17 mouse cellular contexts compared by ENCODE assay signal in the genomic region with DNA sequence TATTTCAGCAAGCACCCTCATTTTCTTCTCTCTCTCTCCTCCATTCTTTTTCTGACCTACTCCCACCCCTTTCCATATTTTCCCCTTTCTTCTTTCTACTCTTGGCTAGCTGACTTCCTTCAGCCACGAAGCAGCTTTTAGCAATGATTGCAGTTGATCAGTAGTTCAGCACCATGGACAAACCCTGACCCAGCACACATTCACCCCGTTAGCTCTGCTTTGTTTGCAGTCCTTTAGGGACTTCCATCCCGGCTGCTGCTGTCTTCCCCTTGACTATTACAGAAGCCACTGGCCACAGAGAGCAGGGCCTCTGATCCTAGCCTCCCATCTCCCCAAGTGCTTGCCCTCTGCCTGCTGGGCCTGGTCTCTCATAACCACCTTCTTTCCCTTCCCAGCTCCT.
A peak's percentile ranks its signal among the peaks of the same experiment; 100 is the strongest.
DNase-seq lines count a peak whose midpoint lies in the region; ATAC-seq and TF ChIP-seq lines count a peak whose summit lies in the region.
"Had no signal": no experiment of that assay in that cellular context is flagged by ENCODE, and none has a peak within 500 bp of the region (broad histone marks: within the 10 kb centered on the region; RNA-seq: fewer than 3 reads in every experiment).

No protein-coding gene starts in this region.

- no peaks in the 10 kb centered on the region for H3K4me1 ChIP-seq in kidney, postnatal 0 days (replicated peaks; ENCODE audit: insufficient read depth, low read length)
- H3K4me1 ChIP-seq in kidney, embryonic 15.5 days, result no peaks in the 10 kb centered on the region
- H3K4me1 ChIP-seq in embryonic facial prominence, embryonic 11.5 days (ENCODE audit: control insufficient read depth, insufficient read depth, low read length), result no peaks in the 10 kb centered on the region
- no peaks in the 10 kb centered on the region for H3K4me1 ChIP-seq in stomach, postnatal 0 days (replicated peaks; ENCODE audit: control insufficient read depth, insufficient read depth)
- H3K4me1 ChIP-seq: embryonic facial prominence, embryonic 13.5 days; midbrain, embryonic 12.5 days; stomach, embryonic 15.5 days had no signal

- no peak for ATAC-seq in kidney, postnatal 0 days (replicated peaks; ENCODE audit: low FRiP score, low read depth)
- no peak for ATAC-seq in kidney, embryonic 15.5 days (replicated peaks; ENCODE audit: low FRiP score)
- ATAC-seq in embryonic facial prominence, embryonic 11.5 days (replicated peaks; ENCODE audit: insufficient number of reproducible peaks, low FRiP score, low TSS enrichment, low read depth), result 0 out of 2 replicates have a peak, but pooled peaks have one; percentile 18
- no peak for ATAC-seq in stomach, postnatal 0 days (ENCODE audit: low FRiP score, low TSS enrichment)
- ATAC-seq: forebrain, postnatal 0 days had no signal

- no peak overlapping the region for H3K9ac ChIP-seq in kidney, postnatal 0 days (ENCODE audit: low read depth, low read length)
- no peak overlapping the region for H3K9ac ChIP-seq in kidney, embryonic 15.5 days
- H3K9ac ChIP-seq in embryonic facial prominence, embryonic 11.5 days (replicated peaks; ENCODE audit: low read length), result no peak overlapping the region
- no peak overlapping the region for H3K9ac ChIP-seq in stomach, postnatal 0 days (ENCODE audit: low read length)
- H3K9ac ChIP-seq: embryonic facial prominence, embryonic 13.5 days; forebrain, postnatal 0 days; midbrain, embryonic 12.5 days; stomach, embryonic 15.5 days had no signal

- H3K9me3 ChIP-seq in kidney, postnatal 0 days (replicated peaks; ENCODE audit: low read length), result no peaks in the 10 kb centered on the region
- H3K9me3 ChIP-seq in kidney, embryonic 15.5 days (replicated peaks), result no peaks in the 10 kb centered on the region
- H3K9me3 ChIP-seq in embryonic facial prominence, embryonic 11.5 days (replicated peaks; ENCODE audit: control insufficient read depth, low read length), result no peaks in the 10 kb centered on the region
- H3K9me3 ChIP-seq in stomach, postnatal 0 days (ENCODE audit: control insufficient read depth, low read length), result no peaks in the 10 kb centered on the region
- H3K9me3 ChIP-seq: embryonic facial prominence, embryonic 13.5 days; midbrain, embryonic 12.5 days; stomach, embryonic 15.5 days had no signal

- H3K4me3 ChIP-seq in kidney, postnatal 0 days (replicated peaks; ENCODE audit: low read depth, low read length), result no peak overlapping the region
- H3K4me3 ChIP-seq in kidney, embryonic 15.5 days (replicated peaks), result no peak overlapping the region
- H3K4me3 ChIP-seq in embryonic facial prominence, embryonic 11.5 days (ENCODE audit: low read depth, low read length), result no peak overlapping the region
- no peak overlapping the region for H3K4me3 ChIP-seq in stomach, postnatal 0 days (ENCODE audit: low read depth, low read length)
- H3K4me3 ChIP-seq: embryonic facial prominence, embryonic 13.5 days; midbrain, embryonic 12.5 days; stomach, embryonic 15.5 days had no signal

- TF ChIP-seq CTCF in kidney, postnatal 0 days (IDR thresholded peaks at IDR 0.05; ENCODE audit: low read depth), result no peak
- TF ChIP-seq CTCF in stomach, postnatal 0 days (IDR thresholded peaks at IDR 0.05; ENCODE audit: low read depth), result no peak

- TF ChIP-seq EP300 in stomach, postnatal 0 days (optimal IDR thresholded peaks at IDR 0.05), result no peak

- no peaks in the 10 kb centered on the region for H3K36me3 ChIP-seq in kidney, postnatal 0 days (ENCODE audit: insufficient read depth, low read length)
- H3K36me3 ChIP-seq in kidney, embryonic 15.5 days, result no peaks in the 10 kb centered on the region
- H3K36me3 ChIP-seq in embryonic facial prominence, embryonic 11.5 days (replicated peaks; ENCODE audit: control insufficient read depth, insufficient read depth, low read depth, low read length), result no peaks in the 10 kb centered on the region
- H3K36me3 ChIP-seq in stomach, postnatal 0 days (ENCODE audit: control insufficient read depth, insufficient read depth, low read length), result no peaks in the 10 kb centered on the region
- H3K36me3 ChIP-seq: embryonic facial prominence, embryonic 13.5 days; stomach, embryonic 15.5 days had no signal

- H3K27ac ChIP-seq in kidney, postnatal 0 days, result no peak overlapping the region
- H3K27ac ChIP-seq in kidney, embryonic 15.5 days, result no peak overlapping the region
- H3K27ac ChIP-seq in embryonic facial prominence, embryonic 11.5 days (replicated peaks; ENCODE audit: low read depth, low read length), result no peak overlapping the region
- H3K27ac ChIP-seq in stomach, postnatal 0 days (replicated peaks), result no peak overlapping the region
- H3K27ac ChIP-seq: embryonic facial prominence, embryonic 13.5 days; midbrain, embryonic 12.5 days; stomach, embryonic 15.5 days had no signal

- WGBS in kidney, postnatal 0 days, result 4% methylated on average over 3 of the region's 3 CpGs
- WGBS in kidney, embryonic 15.5 days, result 10% methylated on average over 3 of the region's 3 CpGs
- WGBS in embryonic facial prominence, embryonic 11.5 days, result 9% methylated on average over 3 of the region's 3 CpGs
- WGBS in stomach, postnatal 0 days, result under 1% methylated on average over 3 of the region's 3 CpGs

- H3K4me2 ChIP-seq in kidney, postnatal 0 days (ENCODE audit: low read length), result no peak overlapping the region
- H3K4me2 ChIP-seq in kidney, embryonic 15.5 days, result no peak overlapping the region
- H3K4me2 ChIP-seq in embryonic facial prominence, embryonic 11.5 days (ENCODE audit: low read depth, low read length), result no peak overlapping the region
- no peak overlapping the region for H3K4me2 ChIP-seq in stomach, postnatal 0 days (replicated peaks; ENCODE audit: low read depth)
- H3K4me2 ChIP-seq: embryonic facial prominence, embryonic 13.5 days; liver, embryonic 11.5 days; midbrain, embryonic 12.5 days; stomach, embryonic 15.5 days had no signal

- no peaks in the 10 kb centered on the region for H3K27me3 ChIP-seq in kidney, postnatal 0 days (ENCODE audit: insufficient read depth, low read length)
- H3K27me3 ChIP-seq in kidney, embryonic 15.5 days, result no peaks in the 10 kb centered on the region
- H3K27me3 ChIP-seq in embryonic facial prominence, embryonic 11.5 days (ENCODE audit: control insufficient read depth, insufficient read depth, low read length), result no peaks in the 10 kb centered on the region
- H3K27me3 ChIP-seq in stomach, postnatal 0 days (ENCODE audit: control insufficient read depth, insufficient read depth, low read length), result no peaks in the 10 kb centered on the region
- H3K27me3 ChIP-seq: CH12.LX; embryonic facial prominence, embryonic 13.5 days; stomach, embryonic 15.5 days had no signal

- DNase-seq in kidney, postnatal 0 days (ENCODE audit: low spot score), result peak; percentile 78
- DNase-seq in R1 (ENCODE audit: low read depth, low spot score), result peak; percentile 26
- DNase-seq in embryonic facial prominence, embryonic 11.5 days (ENCODE audit: low spot score), result peak; percentile 75
- DNase-seq in stomach, postnatal 0 days (ENCODE audit: low spot score), result peak; percentile 15
- DNase-seq in layer of hippocampus, adult 9-10 months (ENCODE audit: low spot score), result no peak
- no peak for DNase-seq in frontal cortex, postnatal 14 days (ENCODE audit: low spot score in 2 of 2)
- DNase-seq: cerebellum, adult 9-10 months; forebrain, postnatal 0 days; kidney, adult 2 months; lung, postnatal 14 days; thymus, postnatal 36 days had no signal

Comparison
In these comparisons a context has a peak if more than half of its experiments do, and no peak if none do; other contexts are left out.
1. DNase-seq: peak in kidney, postnatal 0 days (single experiment), R1 (single experiment), embryonic facial prominence, embryonic 11.5 days (single experiment) and stomach, postnatal 0 days (single experiment); none in layer of hippocampus, adult 9-10 months (single experiment) and frontal cortex, postnatal 14 days (0 of 2).